Mouse (Mus musculus): ENCODE measurements around the gene Kars. TPM values are rescaled to one million over a fixed set of nuclear protein-coding genes. Genes with fewer than 3 reads are reported as not detected.

Kars gene
- polyA plus RNA-seq, 1 experiment from 2014 or later, result 48.2 TPM

- WGBS (ENCODE audit: insufficient replicate concordance), result 70% methylated on average over 2 of the region's 2 CpGs
- no peaks in the 10 kb centered on the region for H3K27me3 ChIP-seq (ENCODE audit: insufficient read depth, low read length)
- H3K4me2 ChIP-seq (ENCODE audit: low read depth, low read length), result no peak overlapping the region
- ATAC-seq (no peak), DNase-seq (no peak)
- H3K9me3 ChIP-seq (ENCODE audit: low read length), result no peaks in the 10 kb centered on the region; the same call in 1 of the 2 replicates
- no peak for TF ChIP-seq EP300 (IDR thresholded peaks at IDR 0.05; ENCODE audit: low read depth)
- TF ChIP-seq CTCF (IDR thresholded peaks at IDR 0.05; ENCODE audit: low read depth), result no peak
- H3K36me3 ChIP-seq (replicated peaks; ENCODE audit: insufficient read depth, low read length), result 0 out of 2 replicates have a peak, but pooled peaks cover 2% of the 10 kb centered on the region
- H3K4me1 ChIP-seq (ENCODE audit: insufficient read depth), result peaks cover 4% of the 10 kb centered on the region; the same call in 1 of the 2 replicates
- no peak overlapping the region for H3K4me3 ChIP-seq (ENCODE audit: low read depth, low read length)
- peak overlapping the region; percentile 11; the same call in 1 of the 2 replicates for H3K27ac ChIP-seq (ENCODE audit: low read depth)
- H3K9ac ChIP-seq (replicated peaks), result no peak overlapping the region
These were observed 34.8 kb downstream of the Kars start for GRCm38 (mm10) chr8:111976326-111976725.

- peak overlapping the region; percentile 11 for H3K27ac ChIP-seq (ENCODE audit: low read depth)
- H3K27me3 ChIP-seq (ENCODE audit: insufficient read depth, low read length), result no peaks in the 10 kb centered on the region
- TF ChIP-seq CTCF (IDR thresholded peaks at IDR 0.05; ENCODE audit: low read depth) (no peak), EP300 (IDR thresholded peaks at IDR 0.05; ENCODE audit: low read depth) (no peak)
- ATAC-seq (peak; percentile 44; the same call in 1 of the 2 replicates), DNase-seq (no peak)
- H3K36me3 ChIP-seq (replicated peaks; ENCODE audit: insufficient read depth, low read length), result 0 out of 2 replicates have a peak, but pooled peaks cover 2% of the 10 kb centered on the region
- no peak overlapping the region for H3K4me2 ChIP-seq (ENCODE audit: low read depth, low read length)
- no peak overlapping the region for H3K9ac ChIP-seq (replicated peaks)
- 64% methylated on average over 2 of the region's 2 CpGs for WGBS (ENCODE audit: insufficient replicate concordance)
- H3K9me3 ChIP-seq (ENCODE audit: low read length), result no peaks in the 10 kb centered on the region; the same call in 1 of the 2 replicates
- peaks cover 4% of the 10 kb centered on the region; the same call in 1 of the 2 replicates for H3K4me1 ChIP-seq (ENCODE audit: insufficient read depth)
- H3K4me3 ChIP-seq (ENCODE audit: low read depth, low read length), result no peak overlapping the region
These were observed 35.4 kb downstream of the Kars start for GRCm38 (mm10) chr8:111975706-111976105.

DNA sequence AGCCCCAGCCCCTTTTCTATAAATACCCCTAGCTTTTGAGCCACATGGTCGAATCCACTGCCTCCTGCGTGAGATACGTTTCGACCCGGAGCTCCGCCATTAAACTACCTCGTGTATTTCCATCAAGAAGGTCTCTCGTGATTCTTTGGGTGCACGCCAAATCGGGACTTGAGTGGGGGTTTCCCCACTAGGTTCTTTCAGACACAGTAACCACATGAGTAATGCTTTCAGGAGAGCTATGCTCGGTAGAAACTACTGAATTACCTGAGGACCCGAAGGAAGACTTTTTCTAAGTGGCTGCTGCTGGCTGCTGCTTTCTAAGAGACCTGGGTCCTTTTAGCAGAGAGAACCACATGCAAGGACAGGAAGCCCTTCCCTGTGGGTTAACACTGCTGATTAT is 37.0 kb downstream of the Kars start:
- TF ChIP-seq EP300 (IDR thresholded peaks at IDR 0.05; ENCODE audit: low read depth) (no peak), CTCF (IDR thresholded peaks at IDR 0.05; ENCODE audit: low read depth) (no peak)

GRCm38 (mm10) chr8:111968991-111969390 is 42.1 kb downstream of the Kars start:
- DNase-seq (no peak), ATAC-seq (no peak)
- Histone ChIP-seq H3K9ac (replicated peaks) (no peak overlapping the region), H3K9me3 (ENCODE audit: low read length) (no peaks in the 10 kb centered on the region), H3K4me3 (ENCODE audit: low read depth, low read length) (no peak overlapping the region), H3K27ac (ENCODE audit: low read depth) (no peak overlapping the region), H3K4me2 (ENCODE audit: low read depth, low read length) (no peak overlapping the region), H3K27me3 (ENCODE audit: insufficient read depth, low read length) (no peaks in the 10 kb centered on the region), H3K36me3 (replicated peaks; ENCODE audit: insufficient read depth, low read length) (no peaks in the 10 kb centered on the region), H3K4me1 (ENCODE audit: insufficient read depth) (no peaks in the 10 kb centered on the region)
- no peak for TF ChIP-seq CTCF (IDR thresholded peaks at IDR 0.05; ENCODE audit: low read depth)
- TF ChIP-seq EP300 (IDR thresholded peaks at IDR 0.05; ENCODE audit: low read depth), result no peak
- WGBS (ENCODE audit: insufficient replicate concordance), result 73% methylated on average over 5 of the region's 5 CpGs

More for the DNA sequence above, 37.0 kb downstream of the Kars start:
- no peak overlapping the region for H3K4me2 ChIP-seq (ENCODE audit: low read depth, low read length)
- ATAC-seq (no peak), DNase-seq (no peak)
- H3K4me1 ChIP-seq (ENCODE audit: insufficient read depth), result peaks cover 4% of the 10 kb centered on the region; the same call in 1 of the 2 replicates
- H3K36me3 ChIP-seq (replicated peaks; ENCODE audit: insufficient read depth, low read length), result 0 out of 2 replicates have a peak, but pooled peaks cover 2% of the 10 kb centered on the region
- no peaks in the 10 kb centered on the region; the same call in 1 of the 2 replicates for H3K9me3 ChIP-seq (ENCODE audit: low read length)
- H3K9ac ChIP-seq (replicated peaks), result no peak overlapping the region
- H3K4me3 ChIP-seq (ENCODE audit: low read depth, low read length), result no peak overlapping the region
- H3K27me3 ChIP-seq (ENCODE audit: insufficient read depth, low read length), result no peaks in the 10 kb centered on the region
- H3K27ac ChIP-seq (ENCODE audit: low read depth), result no peak overlapping the region
- WGBS (ENCODE audit: insufficient replicate concordance), result 92% methylated on average over 12 of the region's 12 CpGs

DNA sequence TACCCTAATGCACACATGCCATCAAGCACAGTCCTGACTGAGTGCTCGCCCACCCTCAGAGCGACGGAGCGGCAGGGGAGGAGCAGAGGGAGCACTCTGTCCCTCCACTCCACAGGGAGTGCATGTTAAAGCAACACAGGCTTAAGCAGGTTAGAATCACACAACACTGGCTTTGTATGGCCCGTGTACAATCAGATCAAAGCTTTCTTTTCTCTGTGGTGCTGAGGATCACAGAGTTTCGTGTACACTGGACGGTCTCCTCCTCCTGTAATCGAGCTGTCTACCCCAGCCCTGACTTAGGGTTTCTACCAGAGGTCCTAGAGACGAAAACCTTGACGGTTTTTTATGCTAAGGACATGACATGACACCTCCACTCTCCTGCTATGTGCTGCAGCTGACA is 42.6 kb downstream of the Kars start:
- no peaks in the 10 kb centered on the region for H3K9me3 ChIP-seq (ENCODE audit: low read length)
- DNase-seq (no peak), ATAC-seq (no peak)
- no peak overlapping the region for H3K9ac ChIP-seq (replicated peaks)
- no peaks in the 10 kb centered on the region for H3K27me3 ChIP-seq (ENCODE audit: insufficient read depth, low read length)
- no peak overlapping the region for H3K27ac ChIP-seq (ENCODE audit: low read depth)
- H3K4me2 ChIP-seq (ENCODE audit: low read depth, low read length), result no peak overlapping the region
- no peak for TF ChIP-seq EP300 (IDR thresholded peaks at IDR 0.05; ENCODE audit: low read depth)
- H3K36me3 ChIP-seq (replicated peaks; ENCODE audit: insufficient read depth, low read length), result no peaks in the 10 kb centered on the region
- no peaks in the 10 kb centered on the region for H3K4me1 ChIP-seq (ENCODE audit: insufficient read depth)
- WGBS (ENCODE audit: insufficient replicate concordance), result 88% methylated on average over 10 of the region's 10 CpGs
- no peak overlapping the region for H3K4me3 ChIP-seq (ENCODE audit: low read depth, low read length)

- 43% methylated on average over 5 of the region's 5 CpGs for WGBS (ENCODE audit: insufficient replicate concordance)
- peak; percentile 53 for ATAC-seq
- no peak overlapping the region for H3K4me3 ChIP-seq (ENCODE audit: low read depth, low read length)
These were observed 43.8 kb downstream of the Kars start for GRCm38 (mm10) chr8:111967246-111967870.

More at GRCm38 (mm10) chr8:111967246-111967870, 43.8 kb downstream of the Kars start:
- Histone ChIP-seq H3K36me3 (replicated peaks; ENCODE audit: insufficient read depth, low read length) (no peaks in the 10 kb centered on the region), H3K4me2 (ENCODE audit: low read depth, low read length) (no peak overlapping the region), H3K27ac (ENCODE audit: low read depth) (no peak overlapping the region), H3K9ac (replicated peaks) (no peak overlapping the region), H3K9me3 (ENCODE audit: low read length) (no peaks in the 10 kb centered on the region), H3K27me3 (ENCODE audit: insufficient read depth, low read length) (no peaks in the 10 kb centered on the region), H3K4me1 (ENCODE audit: insufficient read depth) (no peaks in the 10 kb centered on the region)
- TF ChIP-seq EP300 (IDR thresholded peaks at IDR 0.05; ENCODE audit: low read depth) (no peak), CTCF (IDR thresholded peaks at IDR 0.05; ENCODE audit: low read depth) (no peak)
- DNase-seq, result no peak

All from liver, postnatal 0 days (tissue).